Mouse (Mus musculus) MN1 (cell line): Measurements from ENCODE around the gene Nudt9.

ENCODE experiments used
- DNase-seq: peaks from one replicate; pipeline ENCODE4 v3.0.0-alpha.2; 2016; ENCODE audit warnings: low spot score

The Nudt9 gene

DNA sequence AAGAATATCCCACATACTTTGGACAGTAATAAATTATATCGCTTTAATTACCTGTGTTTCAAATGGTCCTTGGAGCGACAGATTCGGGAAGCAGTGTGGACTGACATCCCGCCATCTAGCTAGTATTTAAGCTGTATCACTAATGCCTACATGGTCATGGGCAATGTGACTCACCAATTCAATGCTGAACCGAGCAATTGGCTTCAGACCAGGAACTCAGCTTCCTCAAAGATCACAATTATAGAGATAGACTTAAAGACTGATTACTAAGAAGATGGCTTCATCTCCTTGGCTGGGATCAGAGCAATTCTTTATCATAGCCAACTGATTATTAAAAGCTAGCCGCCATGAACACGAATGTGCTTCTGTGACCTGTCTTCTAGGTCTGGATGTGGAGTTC is 31.4 kb downstream of the Nudt9 start, which contains the start of gene Gm17660:
TSS of gene Gm17660 (minus strand) at position 101 of the 400 bp plus-strand sequence.
- DNase-seq: no peak

DNA sequence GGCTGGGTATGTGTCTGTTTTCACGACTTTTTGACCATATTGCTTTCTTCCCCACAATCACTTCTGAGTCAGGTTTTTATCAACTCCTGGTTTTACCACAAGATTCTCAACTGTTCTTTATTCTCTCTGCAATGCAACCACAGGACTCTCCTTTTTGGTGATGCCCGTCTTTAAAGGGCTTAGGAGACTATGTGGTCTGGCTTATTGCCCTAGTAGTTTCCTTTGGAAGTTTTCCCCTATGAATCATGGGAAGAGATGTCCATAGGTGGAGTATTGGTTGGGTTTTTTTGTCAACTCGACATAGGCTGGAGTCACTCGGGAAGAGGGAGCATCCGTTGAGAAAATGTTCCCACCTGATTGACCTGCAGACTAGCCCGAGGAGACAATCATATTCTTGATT is 34.6 kb downstream of the Nudt9 start:
- DNase-seq: no peak

DNA sequence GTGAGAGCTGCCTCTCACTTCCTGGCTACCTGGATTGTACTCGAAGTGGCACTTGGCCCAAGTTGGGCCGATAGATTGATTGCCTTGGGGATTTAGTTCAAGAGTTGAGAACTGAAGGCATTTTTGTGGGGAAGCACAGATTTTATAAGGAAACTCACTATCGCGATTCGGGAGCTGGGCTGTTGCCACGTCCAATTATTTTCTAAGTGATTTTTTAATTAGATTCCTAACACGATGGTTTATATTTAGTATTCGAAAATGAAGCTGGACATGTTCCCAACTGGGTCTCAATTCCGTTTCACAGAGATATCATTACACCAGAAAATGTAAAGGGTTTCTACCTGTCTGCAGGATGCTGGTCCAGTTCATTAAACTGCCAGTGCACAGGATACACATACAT is 39.3 kb downstream of the Nudt9 start:
- no peak for DNase-seq

- no peak for DNase-seq
These were observed 43.6 kb downstream of the Nudt9 start for GRCm38 (mm10) chr5:104089751-104090150.

GRCm38 (mm10) chr5:104095416-104096077 is 49.4 kb downstream of the Nudt9 start:
- no peak for DNase-seq

GRCm38 (mm10) chr5:104096078-104096938 is 50.2 kb downstream of the Nudt9 start:
- DNase-seq: peak; percentile 67

GRCm38 (mm10) chr5:104101678-104102531 is 55.8 kb downstream of the Nudt9 start:
- no peak for DNase-seq

GRCm38 (mm10) chr5:104103171-104103570 is 57.1 kb downstream of the Nudt9 start:
- no peak for DNase-seq

DNA sequence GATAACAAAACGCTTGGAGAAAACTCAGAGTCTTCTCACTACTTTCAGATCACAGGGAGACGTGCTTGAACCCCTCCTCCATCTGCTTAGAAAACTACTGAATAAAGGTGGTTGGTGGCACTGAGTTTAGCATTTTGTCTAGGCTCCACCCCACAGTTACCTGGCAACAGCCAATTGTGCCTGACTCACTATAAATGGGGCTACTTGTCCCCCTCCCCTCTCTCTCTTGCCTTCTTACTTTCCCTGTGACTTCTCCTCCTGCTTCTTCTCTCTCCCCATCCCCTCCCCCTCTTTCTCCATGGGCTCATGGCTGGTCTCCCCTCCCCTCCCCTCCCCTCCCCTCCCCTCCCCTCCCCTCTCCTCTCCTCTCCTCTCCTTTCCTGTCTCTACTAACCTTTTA is 58.0 kb downstream of the Nudt9 start:
- no peak for DNase-seq

GRCm38 (mm10) chr5:104108127-104108875 is 62.2 kb downstream of the Nudt9 start:
- no peak for DNase-seq

- DNase-seq: peak; percentile 31
These were observed 62.8 kb downstream of the Nudt9 start for GRCm38 (mm10) chr5:104108879-104109369.

DNA sequence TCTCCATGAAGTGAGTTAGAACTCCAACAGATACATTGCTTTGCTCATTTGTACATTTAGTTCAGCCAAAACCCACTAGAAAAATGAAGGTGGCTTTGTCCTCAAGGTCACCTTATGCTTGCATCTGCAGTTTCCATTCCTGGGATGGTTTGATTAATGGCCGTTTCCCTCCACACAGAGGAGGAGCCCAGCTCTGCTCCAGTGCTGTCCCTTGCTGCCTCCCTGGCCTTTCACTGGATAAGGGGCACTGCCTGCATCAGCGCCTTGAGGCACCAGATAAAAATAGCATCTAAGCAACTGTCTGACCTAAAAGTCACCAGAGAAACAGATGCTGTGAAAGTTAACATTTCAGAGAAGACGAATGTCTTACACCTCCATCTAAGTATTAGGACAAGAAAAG is 63.4 kb downstream of the Nudt9 start:
- no peak for DNase-seq

GRCm38 (mm10) chr5:104110171-104110920 is 64.2 kb downstream of the Nudt9 start:
- no peak for DNase-seq

DNA sequence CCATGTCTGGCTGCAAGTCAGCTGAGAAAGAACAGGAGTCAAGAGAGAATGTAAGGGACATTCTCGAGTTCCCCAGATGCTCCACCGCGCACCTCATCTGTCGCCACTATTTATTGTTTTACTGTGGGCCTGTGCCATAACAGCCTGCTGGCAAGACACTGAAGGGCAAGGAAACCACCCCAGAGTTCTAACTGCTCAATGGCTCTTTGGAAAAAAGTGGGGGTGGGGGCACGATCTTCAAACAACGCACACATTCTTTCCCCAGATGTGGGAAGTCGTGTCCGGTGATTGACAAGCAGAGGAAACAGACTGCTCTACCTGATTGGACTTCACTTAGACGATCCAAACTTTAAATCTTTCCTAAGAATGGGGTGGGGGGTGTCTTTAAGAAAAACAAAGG is 65.9 kb downstream of the Nudt9 start:
- no peak for DNase-seq

GRCm38 (mm10) chr5:104112511-104112910 is 66.4 kb downstream of the Nudt9 start:
- DNase-seq: no peak

DNA sequence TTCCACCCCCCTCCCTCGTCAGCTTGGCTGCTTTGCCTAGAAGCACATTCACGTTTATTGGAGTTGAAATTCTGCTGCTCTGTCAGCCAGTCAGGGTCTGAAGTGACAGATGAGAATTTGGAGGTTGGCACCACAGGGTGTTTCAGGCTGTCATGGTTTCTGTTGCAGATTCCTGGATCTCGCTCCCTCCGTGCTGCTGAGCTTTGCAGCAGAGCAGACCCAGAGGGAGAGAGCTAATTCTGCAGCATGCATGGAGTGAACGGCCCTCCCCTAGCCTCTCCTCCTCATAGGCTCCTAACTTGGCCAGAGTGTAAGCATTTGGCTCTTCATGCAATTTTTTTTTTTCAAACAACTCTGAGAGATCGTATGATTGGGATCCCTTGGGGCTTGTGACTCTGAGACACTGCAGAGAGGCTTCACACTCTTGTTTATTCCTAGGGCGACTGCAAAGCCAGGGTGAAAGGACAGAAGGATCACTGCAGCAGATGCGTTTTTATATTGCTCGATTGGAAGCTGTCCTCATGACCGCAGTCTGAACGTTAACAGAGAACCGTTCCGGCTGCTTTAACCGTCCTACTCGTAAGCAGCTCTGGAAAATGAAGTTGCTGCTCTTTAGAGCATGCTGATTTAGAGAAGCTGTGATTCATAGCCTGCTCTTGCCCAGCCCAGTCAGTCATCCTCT is 67.5 kb downstream of the Nudt9 start, which contains the start of gene Sparcl1:
TSS of gene Sparcl1 (minus strand) at position 243 of the 682 bp plus-strand sequence.
- DNase-seq: peak; percentile 23
